Mouse (Mus musculus): ENCODE data around the gene Kank1. TPM values are rescaled to one million over a fixed set of nuclear protein-coding genes. Genes with fewer than 3 reads are reported as not detected.

Gene Kank1
- polyA plus RNA-seq, 1 experiment from 2014 or later: 23.0 TPM

Other genes starting within 250 kb of the Kank1 start
- gene Dock8, start 237.4 kb upstream of the Kank1 start, polyA plus RNA-seq (2014; fragmentation: Nextera tagmentation; extraction: Ambion mirVana): 4.4 and 4.9 TPM in 2 replicates